Mouse (Mus musculus) kidney, adult 2 months (tissue): ENCODE measurements around the gene Stxbp1. TPM values are rescaled to one million over a fixed set of nuclear protein-coding genes. Genes with fewer than 3 reads are reported as not detected.

ENCODE experiments used
- DNase-seq: peaks from one replicate; pipeline ENCODE4 v3.0.0; 2021
- H3K27ac ChIP-seq: fragments of 200-500 bp; 2 replicates; pipeline ENCODE4 v1.5.1; 2012; ENCODE audit warnings: low read depth, low read length, control low read depth, inconsistent platforms; ENCODE audit not compliant: insufficient read depth
- H3K27me3 ChIP-seq: fragments of 200-500 bp; replicated peaks from 2 replicates; pipeline ENCODE4 v1.6.1; 2012; ENCODE audit warnings: mild to moderate bottlenecking, moderate library complexity, low read length, inconsistent platforms; ENCODE audit not compliant: control insufficient read depth, insufficient read depth
- H3K36me3 ChIP-seq: fragments of 200-500 bp; 2 replicates; pipeline ENCODE4 v1.6.1; 2012; ENCODE audit warnings: mild to moderate bottlenecking, moderate library complexity, low read length, inconsistent platforms; ENCODE audit not compliant: control insufficient read depth, insufficient read depth
- H3K4me1 ChIP-seq: fragments of 200-500 bp; 2 replicates; pipeline ENCODE4 v1.6.1; 2011; ENCODE audit warnings: low read length; ENCODE audit not compliant: control insufficient read depth, insufficient read depth
- H3K4me3 ChIP-seq: fragments of 200-500 bp; 2 replicates; pipeline ENCODE4 v1.5.1; 2011; ENCODE audit warnings: mild to moderate bottlenecking, low read depth, low read length, control low read depth; ENCODE audit not compliant: insufficient read depth
- CTCF ChIP-seq: fragments of 200-500 bp; conservative IDR thresholded peaks from 2 replicates; pipeline ENCODE4 v1.5.1; 2011; ENCODE audit warnings: low read depth, mild to moderate bottlenecking, control low read depth, low read length, moderate library complexity, mixed read lengths; ENCODE audit not compliant: insufficient read depth, insufficient read length
- POLR2A ChIP-seq: fragments of 200-500 bp; IDR thresholded peaks from one replicate; pipeline ENCODE4 v1.6.1; 2011; ENCODE audit warnings: low read depth, low read length, control low read depth
- WGBS: fragments of 180-500 bp; shearing (Covaris S2); methylation state at CpG from one replicate; pipeline ENCODE4 v1.1.7; 2018; 5-methylcytosine and 5-hydroxymethylcytosine counted together
- polyA plus RNA-seq: library from polyadenylated mRNA; depleted of rRNA; stranded (reverse); fragments of >200 nt; gene quantifications from 2 replicates; pipeline ENCODE4 v1.2.3, GENCODE M21; 2012

Gene Stxbp1
- polyA plus RNA-seq, 1 experiment = 13.2 TPM

DNA sequence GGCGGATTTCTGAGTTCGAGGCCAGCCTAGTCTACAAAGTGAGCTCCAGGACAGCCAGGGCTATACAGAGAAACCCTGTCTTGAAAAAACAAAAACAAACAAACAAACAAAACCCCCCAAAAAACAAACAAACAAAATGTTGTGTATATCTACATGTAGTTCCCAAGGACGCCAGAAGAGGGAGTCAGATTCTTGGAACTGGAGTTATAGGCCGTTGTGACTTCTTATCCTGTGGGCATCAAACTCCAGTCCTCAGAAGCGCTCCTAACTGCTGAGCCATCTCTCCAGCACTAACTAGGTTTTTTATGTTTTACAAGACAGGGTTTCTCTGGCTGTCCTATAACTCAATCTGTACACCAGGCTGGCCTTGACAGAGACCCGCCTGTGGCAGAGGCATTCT, 59.9 kb downstream of the Stxbp1 start:
- 0 out of 2 replicates have a peak, but pooled peaks have one; percentile 30 for TF ChIP-seq CTCF
- no peak for TF ChIP-seq POLR2A
- 54% methylated on average over 6 of the region's 6 CpGs for WGBS
- Histone ChIP-seq H3K4me1 (no peaks in the 10 kb centered on the region), H3K27ac (no peak overlapping the region), H3K27me3 (no peaks in the 10 kb centered on the region), H3K4me3 (no peak overlapping the region), H3K36me3 (no peaks in the 10 kb centered on the region)
- DNase-seq = peak; percentile 30

DNA sequence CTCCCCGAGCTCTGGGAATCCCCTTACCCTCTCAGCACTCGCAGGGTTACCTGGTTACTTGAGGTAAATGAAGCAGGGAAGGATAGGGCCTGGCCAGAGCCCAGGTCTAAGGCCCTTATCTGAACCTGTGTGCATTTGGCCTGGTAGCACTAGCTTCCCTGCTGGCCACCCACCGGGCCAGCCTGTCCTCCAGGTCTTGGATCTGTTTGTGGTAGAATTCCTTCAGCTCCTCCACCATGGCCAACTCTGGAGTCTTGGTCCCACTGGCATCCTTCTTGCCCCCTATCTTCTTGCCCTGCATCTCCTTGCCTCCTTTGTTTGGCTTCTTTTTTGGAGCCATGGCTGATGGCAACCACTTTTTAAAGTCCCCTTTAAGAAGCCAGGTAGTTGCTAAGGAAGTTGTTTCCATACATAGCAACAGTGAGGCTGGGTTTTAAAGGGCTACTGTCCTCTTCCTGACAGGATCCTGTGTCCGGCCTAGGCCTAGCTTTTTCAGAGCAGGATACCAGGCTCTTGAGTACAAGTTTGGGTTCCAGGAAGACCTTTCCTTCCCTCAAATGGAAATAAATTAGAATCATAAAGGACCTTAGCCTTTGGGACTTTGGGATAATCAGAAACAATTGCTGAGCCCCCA, 62.9 kb downstream of the Stxbp1 start, which contains the start of gene Cfap157:
Gene Cfap157, minus strand, starts transcription at position 381 of the 634 bp plus-strand sequence.
- peak; percentile 51 for DNase-seq
- no peaks in the 10 kb centered on the region for H3K36me3 ChIP-seq
- TF ChIP-seq CTCF (no peak), POLR2A (no peak)
- no peaks in the 10 kb centered on the region for H3K27me3 ChIP-seq
- H3K4me3 ChIP-seq = no peak within 1 kb of the TSS
- 62% methylated on average over 4 of the region's 4 CpGs for WGBS
- no peaks in the 10 kb centered on the region for H3K4me1 ChIP-seq
- H3K27ac ChIP-seq = no peak within 1 kb of the TSS

DNA sequence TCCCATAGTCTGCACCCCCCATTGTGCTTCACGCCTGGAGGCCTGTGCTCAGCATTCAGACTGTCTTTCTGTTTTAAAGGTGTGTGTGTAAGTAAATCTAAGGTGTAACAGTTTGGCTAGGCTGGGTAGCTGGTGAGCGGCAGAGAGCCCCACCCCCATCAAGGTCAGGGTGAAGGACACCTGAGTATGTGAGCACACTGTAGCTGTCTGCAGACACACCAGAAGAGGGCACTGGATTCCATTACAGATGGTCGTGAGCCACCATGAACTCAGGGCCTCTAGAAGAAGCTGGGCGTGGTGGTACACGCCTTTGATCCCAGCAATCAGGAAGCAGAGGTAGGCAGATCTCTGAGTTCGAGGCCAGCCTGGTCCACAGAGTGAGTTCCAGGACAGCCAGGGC, 65.3 kb downstream of the Stxbp1 start:
- 80% methylated on average over 6 of the region's 6 CpGs for WGBS
- no peak overlapping the region for H3K27ac ChIP-seq
- no peaks in the 10 kb centered on the region for H3K27me3 ChIP-seq
- TF ChIP-seq CTCF (no peak), POLR2A (no peak)
- no peak for DNase-seq
- H3K36me3 ChIP-seq = no peaks in the 10 kb centered on the region
- H3K4me1 ChIP-seq = no peaks in the 10 kb centered on the region
- H3K4me3 ChIP-seq = no peak overlapping the region

DNA sequence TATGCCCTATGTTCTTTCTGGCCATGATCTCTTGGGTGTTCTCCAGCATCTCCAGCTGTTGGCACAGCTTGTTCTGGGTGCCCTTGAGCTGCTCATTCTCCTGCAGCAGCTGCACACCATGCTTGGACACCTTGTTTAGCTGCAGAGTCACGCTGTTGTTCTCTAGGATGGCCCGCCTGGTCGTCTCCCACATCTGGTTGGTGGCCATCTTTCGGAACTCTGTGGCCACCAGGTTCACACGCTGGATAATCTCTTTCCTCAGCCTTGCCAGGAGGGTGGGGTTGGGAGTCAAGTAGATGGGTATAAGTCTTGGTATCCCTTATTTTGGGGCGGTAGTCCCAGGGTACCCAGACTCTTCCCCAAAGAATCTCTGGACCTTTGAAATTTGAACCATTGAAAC, 67.3 kb downstream of the Stxbp1 start:
- Histone ChIP-seq H3K4me3 (no peak overlapping the region), H3K4me1 (no peaks in the 10 kb centered on the region; the same call in 1 of the 2 replicates), H3K36me3 (no peaks in the 10 kb centered on the region), H3K27ac (no peak overlapping the region), H3K27me3 (no peaks in the 10 kb centered on the region)
- 94% methylated on average over 6 of the region's 6 CpGs for WGBS
- no peak for DNase-seq
- no peak for TF ChIP-seq CTCF

DNA sequence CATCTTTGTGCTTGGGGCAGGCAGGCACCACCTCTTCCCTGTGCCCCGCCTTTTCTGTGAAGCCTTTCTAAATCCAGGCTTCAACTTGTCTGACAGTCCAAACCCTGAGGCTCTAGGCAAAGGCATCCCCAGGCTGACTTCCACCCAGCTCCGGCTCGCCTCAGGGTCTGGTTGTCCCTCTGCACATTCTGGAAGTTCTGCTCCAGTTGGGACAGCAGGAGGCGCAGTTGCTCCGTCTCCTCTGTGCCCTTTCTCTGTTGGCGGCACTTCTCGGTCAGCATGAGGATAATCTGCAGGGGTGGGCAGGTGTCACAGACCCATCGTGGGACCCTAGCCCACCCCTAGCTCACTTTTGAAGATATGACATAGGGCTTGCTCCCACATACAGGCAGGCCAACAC, 67.9 kb downstream of the Stxbp1 start:
- DNase-seq = peak; percentile 63
- peak; percentile 81 for TF ChIP-seq CTCF
- TF ChIP-seq POLR2A = no peak
- WGBS = 26% methylated on average over 8 of the region's 8 CpGs
- Histone ChIP-seq H3K27ac (no peak overlapping the region), H3K4me3 (no peak overlapping the region), H3K36me3 (no peaks in the 10 kb centered on the region), H3K4me1 (no peaks in the 10 kb centered on the region; the same call in 1 of the 2 replicates), H3K27me3 (no peaks in the 10 kb centered on the region)

DNA sequence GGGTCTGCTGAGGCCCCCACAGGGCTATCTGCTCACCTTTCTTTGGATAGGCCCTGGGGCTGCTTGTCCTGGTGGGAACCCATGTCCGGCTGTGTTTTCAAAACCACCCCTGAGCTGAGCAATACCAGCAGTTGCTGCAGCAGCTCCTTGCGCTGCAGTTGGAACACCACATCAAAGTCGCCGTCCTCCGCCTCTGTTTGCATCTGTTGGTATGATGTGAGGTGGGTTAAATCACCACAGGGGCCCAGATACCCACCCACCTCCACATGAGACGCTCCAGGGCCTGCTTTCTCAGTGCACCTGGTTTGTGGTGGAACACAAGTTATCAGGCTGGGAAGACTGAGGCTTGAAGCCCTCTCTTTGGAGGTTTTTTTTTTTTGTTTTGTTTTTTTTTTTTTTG, 69.0 kb downstream of the Stxbp1 start:
- Histone ChIP-seq H3K36me3 (no peaks in the 10 kb centered on the region), H3K27ac (no peak overlapping the region), H3K4me1 (no peaks in the 10 kb centered on the region; the same call in 1 of the 2 replicates), H3K27me3 (no peaks in the 10 kb centered on the region), H3K4me3 (no peak overlapping the region)
- TF ChIP-seq CTCF = no peak
- no peak for TF ChIP-seq POLR2A
- WGBS = 94% methylated on average over 6 of the region's 6 CpGs
- no peak for DNase-seq

DNA sequence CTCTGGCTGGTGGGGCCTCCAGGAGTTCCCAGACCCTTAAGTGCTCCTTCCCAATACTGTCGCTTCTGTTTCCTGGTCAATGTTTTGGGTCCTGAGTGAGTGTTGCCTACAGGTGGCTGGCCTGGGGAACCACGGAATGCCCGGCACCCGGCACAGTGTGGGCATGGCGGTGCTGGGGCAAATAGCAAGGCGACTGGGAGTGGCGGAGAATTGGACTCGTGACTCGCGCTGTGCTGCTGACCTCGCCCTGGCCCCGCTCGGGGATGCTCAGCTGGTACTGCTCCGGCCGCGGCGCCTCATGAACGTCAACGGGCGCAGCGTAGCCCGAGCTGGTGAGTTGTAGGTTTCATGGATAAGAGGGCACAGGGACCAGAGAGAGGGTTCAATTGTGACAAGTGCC, 70.9 kb downstream of the Stxbp1 start:
- DNase-seq = no peak

More for the DNA sequence above, 70.9 kb downstream of the Stxbp1 start:
- no peaks in the 10 kb centered on the region; the same call in 1 of the 2 replicates for H3K4me1 ChIP-seq
- H3K36me3 ChIP-seq = no peaks in the 10 kb centered on the region
- TF ChIP-seq POLR2A (no peak), CTCF (no peak)
- H3K27me3 ChIP-seq = no peaks in the 10 kb centered on the region
- WGBS = 24% methylated on average over 22 of the region's 22 CpGs
- H3K4me3 ChIP-seq = no peak overlapping the region
- H3K27ac ChIP-seq = no peak overlapping the region
